Mouse (Mus musculus): ENCODE data around the gene Kcnn4.
A peak's percentile ranks its signal among the peaks of the same experiment; 100 is the strongest.

Gene Kcnn4

GRCm38 (mm10) chr7:24369731-24370541 lies at the start of gene Kcnn4:
Gene Kcnn4 (plus strand): TSS chr7:24370263.
- DNase-seq (ENCODE audit: low spot score in 2 of 2): peak; percentile 64 to 85

GRCm38 (mm10) chr7:24322593-24322992 lies 47.5 kb upstream of the Kcnn4 start:
- no peak for DNase-seq (ENCODE audit: low spot score in 2 of 2)

GRCm38 (mm10) chr7:24325197-24325596 lies 44.9 kb upstream of the Kcnn4 start:
- DNase-seq (ENCODE audit: low spot score in 2 of 2): no peak

- no peak for DNase-seq (ENCODE audit: low spot score in 2 of 2)
Observed at GRCm38 (mm10) chr7:24325675-24326128, 44.4 kb upstream of the Kcnn4 start.

GRCm38 (mm10) chr7:24326273-24327135 lies 43.6 kb upstream of the Kcnn4 start:
- DNase-seq (ENCODE audit: low spot score in 2 of 2): no peak

- no peak for DNase-seq (ENCODE audit: low spot score in 2 of 2)
Observed at GRCm38 (mm10) chr7:24327281-24327975, 42.6 kb upstream of the Kcnn4 start.

- DNase-seq (ENCODE audit: low spot score in 2 of 2): no peak
Observed at GRCm38 (mm10) chr7:24333304-24333986, 36.6 kb upstream of the Kcnn4 start, which contains the start of gene Tescl. Gene Tescl (minus strand): TSS chr7:24333936.

- peak; percentile 71 to 88 for DNase-seq (ENCODE audit: low spot score in 2 of 2)
Observed at GRCm38 (mm10) chr7:24335699-24336309, 34.3 kb upstream of the Kcnn4 start.

- DNase-seq (ENCODE audit: low spot score in 2 of 2): no peak
Observed at GRCm38 (mm10) chr7:24338241-24338640, 31.8 kb upstream of the Kcnn4 start.

GRCm38 (mm10) chr7:24343701-24344272 lies 26.3 kb upstream of the Kcnn4 start:
- DNase-seq (ENCODE audit: low spot score in 2 of 2): no peak

- no peak for DNase-seq (ENCODE audit: low spot score in 2 of 2)
Observed at GRCm38 (mm10) chr7:24346444-24346843, 23.6 kb upstream of the Kcnn4 start.

- no peak for DNase-seq (ENCODE audit: low spot score in 2 of 2)
Observed at GRCm38 (mm10) chr7:24348896-24349295, 21.2 kb upstream of the Kcnn4 start, which contains the start of gene Lypd5. Gene Lypd5 (plus strand): TSS chr7:24349196.

GRCm38 (mm10) chr7:24355646-24356045 lies 14.4 kb upstream of the Kcnn4 start:
- DNase-seq (ENCODE audit: low spot score in 2 of 2): no peak

- no peak for DNase-seq (ENCODE audit: low spot score in 2 of 2)
Observed at GRCm38 (mm10) chr7:24356081-24356480, 14.0 kb upstream of the Kcnn4 start.

- DNase-seq (ENCODE audit: low spot score in 2 of 2): peak; percentile 42 to 78
Observed at GRCm38 (mm10) chr7:24357899-24358298, 12.2 kb upstream of the Kcnn4 start.

GRCm38 (mm10) chr7:24359269-24359668 lies 10.8 kb upstream of the Kcnn4 start:
- peak in 1 of 2 experiments; percentile 76 for DNase-seq (ENCODE audit: low spot score in 2 of 2)

GRCm38 (mm10) chr7:24361001-24361400 lies 9.1 kb upstream of the Kcnn4 start:
- no peak for DNase-seq (ENCODE audit: low spot score in 2 of 2)

- peak; percentile 71 to 86 for DNase-seq (ENCODE audit: low spot score in 2 of 2)
Observed at GRCm38 (mm10) chr7:24363228-24363627, 6.8 kb upstream of the Kcnn4 start.

- DNase-seq (ENCODE audit: low spot score in 2 of 2): peak; percentile 92 to 97
Observed at GRCm38 (mm10) chr7:24364827-24365226, 5.2 kb upstream of the Kcnn4 start.

GRCm38 (mm10) chr7:24365258-24366014 lies 4.6 kb upstream of the Kcnn4 start:
- DNase-seq (ENCODE audit: low spot score in 2 of 2): no peak
